Mouse (Mus musculus) adrenal gland (tissue): ENCODE results near the gene Cul3.
"Not testable (repeated sequence)": the region's sequence is repeated elsewhere in the genome, so short reads cannot be mapped to it uniquely, and the experiment has no call there.

Experiments
- intact Hi-C: fragments of 180-260 bp; cut with DNase I; formaldehyde crosslinking; loops from one replicate; pipeline ENCODE4 v1.15.1; 2025
- long read RNA-seq, 2 experiments: library from polyadenylated mRNA; unstranded; transcript quantifications; one replicate each; pipeline ENCODE4 v2.0.0; 2020; ENCODE audit warnings: borderline replicate concordance in 1 of 2; ENCODE audit not compliant: insufficient replicate concordance in 1 of 2

Cul3 gene
- long read RNA-seq, experiment 1, partial matches to known transcripts = 11 of 14 reads
- long read RNA-seq, experiment 1, other reads (novel, unspliced or antisense) = 2 of 14 reads
- long read RNA-seq, experiment 2, partial matches to known transcripts = 3 of 7 reads
- long read RNA-seq, experiment 2, other reads (novel, unspliced or antisense) = 2 of 7 reads

DNA sequence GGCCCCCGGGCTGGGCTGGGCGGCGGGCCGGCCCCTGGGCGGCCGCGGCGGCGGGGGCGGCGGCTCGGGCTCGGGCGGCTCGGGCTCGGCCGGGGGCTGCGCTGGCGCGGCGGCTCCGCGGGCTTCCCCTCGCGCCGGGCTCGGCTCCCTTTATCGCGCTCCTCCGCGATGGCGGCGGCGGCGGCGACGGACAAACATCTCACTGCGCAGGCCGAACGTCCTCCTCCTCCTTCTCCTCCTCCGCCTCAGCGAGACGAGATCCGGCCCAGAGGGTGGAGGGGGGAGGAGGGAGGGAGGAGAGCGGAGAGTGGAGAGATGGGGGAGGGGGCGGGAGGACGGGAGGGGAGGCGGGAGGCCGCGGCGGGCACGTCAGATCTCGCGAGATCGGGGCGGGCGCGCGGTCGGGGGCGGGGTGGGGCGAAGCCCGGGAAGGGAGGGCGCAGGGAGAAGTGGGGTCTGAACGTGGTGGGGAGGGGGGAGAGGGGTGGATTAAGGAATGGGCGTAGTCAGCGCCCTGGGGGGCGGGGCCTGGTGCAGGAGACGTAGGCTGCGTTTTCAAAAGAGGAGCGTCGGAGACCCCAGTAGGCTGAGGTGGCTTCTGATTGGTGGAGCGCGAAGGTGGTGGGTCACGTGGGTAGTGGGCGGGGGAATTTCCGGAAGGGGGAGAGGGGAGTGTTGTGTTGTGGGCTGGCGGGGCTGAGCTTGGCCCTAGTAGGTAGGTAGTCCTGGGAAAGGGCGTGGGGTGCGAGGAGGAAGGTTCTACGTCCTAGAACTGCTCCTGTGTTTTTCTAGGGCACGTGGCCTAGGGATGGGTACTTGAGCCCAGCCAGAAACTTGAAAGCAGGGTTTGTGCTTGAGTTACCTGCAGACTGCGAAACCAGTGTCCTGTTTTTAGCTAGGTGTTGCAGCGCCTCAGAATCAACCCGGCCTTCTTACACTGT, at the start of gene Cul3:
TSS of gene Cul3 (minus strand) at position 45 of the 941 bp plus-strand sequence.
- intact Hi-C loops = no loop called here

GRCm38 (mm10) chr1:80389518-80389917, 49.2 kb upstream of the Cul3 start:
- intact Hi-C loops = no loop called here

DNA sequence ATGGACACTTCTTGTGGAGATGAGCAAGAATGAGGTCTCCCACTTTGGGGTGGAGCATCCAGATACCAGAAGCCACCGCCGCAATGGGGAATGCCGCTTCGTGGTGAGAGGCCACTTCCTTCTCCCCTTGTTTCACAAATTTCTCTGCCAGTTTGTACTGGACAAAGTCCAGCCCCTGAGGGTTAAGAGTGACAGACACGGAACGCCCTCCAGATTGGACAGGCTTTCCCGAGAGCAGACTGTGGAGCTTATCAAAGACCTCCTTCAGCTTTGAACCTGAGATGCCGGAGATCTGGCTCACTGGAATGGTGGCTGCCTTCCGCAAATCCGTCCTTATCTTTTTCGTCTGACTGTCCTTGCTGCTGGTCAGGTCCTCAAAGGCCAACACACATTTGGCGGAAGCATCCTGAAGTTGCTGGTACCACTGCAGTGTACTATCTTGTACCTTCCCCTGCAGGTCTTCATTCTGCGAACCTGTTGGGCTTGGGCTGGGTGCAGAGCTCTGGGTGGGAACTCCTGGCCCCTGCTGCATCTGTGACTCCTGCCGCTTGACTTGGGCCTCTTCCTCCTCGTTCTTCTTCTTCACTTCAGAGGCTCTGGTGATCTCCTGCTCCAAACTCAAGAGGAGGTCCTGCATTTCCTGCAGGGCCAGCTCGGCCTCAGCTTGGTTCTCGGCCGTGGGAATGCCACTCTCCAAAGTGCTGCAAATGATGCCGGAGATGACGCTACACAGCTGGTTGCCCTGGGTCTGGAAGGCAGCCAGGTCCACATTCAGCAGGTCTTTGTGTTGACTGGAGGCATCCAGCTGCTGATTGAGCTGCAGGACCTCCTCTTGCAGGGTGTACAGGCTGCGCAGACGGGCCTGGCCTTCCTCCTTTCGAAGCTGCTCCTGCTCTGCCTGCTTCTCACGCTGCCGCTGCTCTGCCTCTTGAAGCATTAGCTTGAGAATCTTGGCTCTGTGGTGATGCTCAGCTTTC, 43.6 kb upstream of the Cul3 start:
- intact Hi-C loops = no loop called here

GRCm38 (mm10) chr1:80382928-80383327, 42.6 kb upstream of the Cul3 start:
- intact Hi-C loops = no loop called here

DNA sequence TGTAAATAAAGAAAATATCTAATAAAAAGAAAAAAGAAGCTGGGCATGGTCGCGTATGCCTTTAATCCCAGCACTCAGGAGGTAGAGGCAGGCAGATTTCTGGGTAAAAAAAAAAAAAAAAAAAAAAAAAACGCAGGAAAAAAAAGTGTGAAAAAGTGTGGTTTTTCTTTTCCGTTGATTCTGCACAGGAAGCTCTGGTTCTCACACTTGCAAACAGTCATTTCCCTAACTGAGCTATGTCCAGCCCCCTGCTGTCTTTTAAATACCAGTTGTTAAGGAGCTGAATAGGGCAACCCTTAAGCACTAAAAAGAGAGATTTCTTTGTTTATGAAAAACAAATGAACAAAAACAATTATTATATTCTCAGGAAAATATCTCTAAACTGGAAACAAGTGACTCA, 41.0 kb upstream of the Cul3 start:
- intact Hi-C loops = no loop called here

- intact Hi-C loops = loop anchor here (10.0 kb wide), 1 partner anchor 187 kb away; no protein-coding TSS in a partner anchor
Observed at GRCm38 (mm10) chr1:80372010-80372409, 31.7 kb upstream of the Cul3 start.

DNA sequence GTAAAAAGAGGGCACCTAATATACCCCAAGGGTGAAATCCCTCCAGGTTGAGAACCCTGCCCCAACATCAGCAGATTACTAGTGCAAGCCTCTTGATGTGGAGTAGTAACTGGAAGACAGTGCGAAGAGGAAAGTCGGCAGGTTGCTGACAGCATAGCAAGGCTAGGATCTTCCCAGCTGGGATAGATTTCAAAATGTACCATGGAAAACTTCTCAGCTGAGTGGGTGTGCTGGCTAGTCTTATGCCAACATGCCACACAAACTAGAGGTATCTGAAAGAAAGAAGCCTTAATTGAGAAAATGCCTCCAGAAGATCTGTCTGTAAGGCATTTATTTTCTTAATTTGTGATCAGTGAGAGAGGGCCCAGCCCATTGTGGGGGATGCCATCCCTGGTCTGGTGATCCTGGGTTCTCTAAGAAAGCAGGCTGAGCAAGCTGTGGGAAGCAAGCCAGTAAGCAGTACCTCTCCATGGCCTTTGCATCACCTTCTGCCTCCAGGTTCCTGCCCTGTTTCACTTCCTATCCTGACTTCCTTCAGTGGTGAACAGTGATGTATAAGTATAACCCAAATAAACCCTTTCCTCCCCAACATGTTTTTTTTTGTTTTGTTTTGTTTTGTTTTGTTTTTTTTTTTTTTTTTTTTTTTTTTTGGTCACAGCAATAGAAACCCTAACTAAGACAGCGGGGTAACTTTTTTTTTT, 31.1 kb upstream of the Cul3 start:
- intact Hi-C loops = loop anchor here (10.0 kb wide), 1 partner anchor 187 kb away; no protein-coding TSS in a partner anchor

GRCm38 (mm10) chr1:80363486-80363885, 23.2 kb upstream of the Cul3 start:
- intact Hi-C loops = no loop called here

GRCm38 (mm10) chr1:80362946-80363345, 22.7 kb upstream of the Cul3 start:
- intact Hi-C loops = no loop called here

- intact Hi-C loops = no loop called here
Observed at GRCm38 (mm10) chr1:80362400-80362799, 22.1 kb upstream of the Cul3 start.

DNA sequence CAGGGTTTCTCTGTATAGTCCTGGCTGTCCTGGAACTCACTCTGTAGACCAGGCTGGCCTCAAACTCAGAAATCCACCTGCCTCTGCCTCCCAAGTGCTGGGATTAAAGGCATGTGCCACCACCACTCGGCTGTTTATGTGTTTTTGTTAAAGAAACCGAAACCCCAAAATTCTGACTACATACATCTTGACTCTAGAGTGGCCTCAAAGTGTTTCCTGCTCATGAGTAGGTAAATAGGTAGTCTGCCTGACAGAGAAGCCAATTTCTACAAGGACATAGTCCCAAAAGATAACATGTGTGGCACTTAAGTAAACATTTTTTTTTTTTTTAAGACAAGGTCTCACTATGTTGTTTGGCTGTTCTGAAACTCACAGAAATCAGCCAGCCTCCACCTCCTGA, 21.5 kb upstream of the Cul3 start:
- intact Hi-C loops = not testable (repeated sequence)

DNA sequence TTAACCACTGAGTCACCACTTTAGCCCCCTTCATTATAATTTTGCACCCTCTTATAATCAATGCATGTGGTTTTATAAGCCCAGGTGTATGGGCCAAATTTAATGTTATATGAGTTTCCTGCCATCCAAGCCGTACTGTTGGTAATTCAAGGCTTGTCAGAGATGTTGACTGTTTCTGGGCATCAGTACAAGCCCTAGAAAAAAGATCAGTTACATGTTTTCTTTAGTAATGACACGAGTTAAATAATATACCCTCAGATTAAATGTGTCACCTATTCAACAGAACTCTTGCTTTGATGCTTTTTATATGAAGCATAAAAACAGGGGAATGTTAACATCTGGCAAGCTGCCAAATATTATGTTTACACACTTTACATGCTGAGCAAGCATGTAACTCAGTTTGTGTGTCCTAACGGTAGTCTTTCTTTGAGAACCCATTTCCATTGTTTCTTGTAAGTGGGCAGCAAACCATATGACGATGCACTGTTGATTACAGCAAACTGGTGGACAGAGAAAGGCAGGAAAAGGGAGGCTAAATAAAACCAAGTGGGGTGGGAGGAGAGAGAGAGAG, 19.8 kb upstream of the Cul3 start:
- intact Hi-C loops = no loop called here

GRCm38 (mm10) chr1:80340061-80340435, 232 bp downstream of the Cul3 start:
- intact Hi-C loops = no loop called here

DNA sequence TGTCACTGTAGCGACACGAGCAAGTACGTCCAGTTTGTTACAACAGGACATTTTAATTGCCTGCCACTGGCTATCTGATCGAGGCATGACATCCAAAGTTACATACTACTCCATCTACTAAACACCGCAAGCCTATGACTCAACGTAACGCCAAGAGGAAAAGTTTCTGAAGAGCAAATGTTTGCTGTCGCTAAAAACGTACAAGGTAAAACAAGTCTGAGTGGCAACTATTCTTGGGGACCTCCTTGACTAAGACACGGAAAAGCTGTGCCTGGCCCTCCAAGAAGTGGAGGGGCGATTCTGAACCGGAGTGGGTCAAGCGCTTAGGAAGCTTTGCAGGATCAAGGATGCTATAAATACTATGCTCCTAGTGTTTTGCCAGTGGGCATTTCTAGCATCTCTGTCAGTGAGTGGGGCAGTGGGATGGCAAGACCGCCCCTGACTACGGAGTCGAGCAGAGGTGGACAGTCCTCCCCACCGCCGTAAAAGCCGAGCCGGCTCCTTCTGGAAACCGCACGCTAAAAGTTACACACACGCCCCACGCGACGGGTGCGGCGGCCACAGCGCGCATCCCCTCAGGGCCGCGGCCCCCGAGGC, 757 bp downstream of the Cul3 start:
- intact Hi-C loops = no loop called here

GRCm38 (mm10) chr1:80338398-80338797, 1.9 kb downstream of the Cul3 start:
- intact Hi-C loops = no loop called here

DNA sequence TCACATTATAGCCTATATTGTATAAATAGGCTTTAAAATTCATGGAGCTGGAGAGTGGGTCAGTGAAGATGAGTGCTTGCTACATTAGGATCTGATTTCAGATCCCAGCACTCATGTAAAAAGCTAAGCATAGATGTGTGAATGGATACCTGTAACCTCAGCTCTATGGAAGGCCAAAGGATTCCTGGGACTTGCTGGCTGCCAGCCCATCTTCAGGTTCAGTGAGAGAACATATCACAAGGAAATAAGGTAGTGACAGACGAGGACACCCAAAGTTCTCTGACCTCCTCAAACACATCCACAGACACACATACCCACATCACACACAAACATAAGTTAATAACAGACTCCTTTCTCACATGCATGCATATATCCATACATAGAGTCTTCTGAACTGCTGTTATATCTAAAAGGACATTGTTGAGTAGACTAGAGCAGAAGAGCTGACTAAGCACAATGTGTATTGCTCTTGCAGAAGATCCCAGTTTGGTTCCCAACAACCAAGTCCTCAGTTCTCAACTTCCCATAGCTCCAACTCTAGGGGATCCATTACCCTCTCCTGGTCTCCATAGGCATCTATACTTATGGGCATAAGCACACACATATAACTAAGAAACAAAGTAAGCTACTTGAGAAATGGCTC, 4.4 kb downstream of the Cul3 start:
- intact Hi-C loops = no loop called here

- intact Hi-C loops = no loop called here
Observed at GRCm38 (mm10) chr1:80335118-80335517, 5.2 kb downstream of the Cul3 start.

GRCm38 (mm10) chr1:80330970-80331369, 9.3 kb downstream of the Cul3 start:
- intact Hi-C loops = no loop called here

DNA sequence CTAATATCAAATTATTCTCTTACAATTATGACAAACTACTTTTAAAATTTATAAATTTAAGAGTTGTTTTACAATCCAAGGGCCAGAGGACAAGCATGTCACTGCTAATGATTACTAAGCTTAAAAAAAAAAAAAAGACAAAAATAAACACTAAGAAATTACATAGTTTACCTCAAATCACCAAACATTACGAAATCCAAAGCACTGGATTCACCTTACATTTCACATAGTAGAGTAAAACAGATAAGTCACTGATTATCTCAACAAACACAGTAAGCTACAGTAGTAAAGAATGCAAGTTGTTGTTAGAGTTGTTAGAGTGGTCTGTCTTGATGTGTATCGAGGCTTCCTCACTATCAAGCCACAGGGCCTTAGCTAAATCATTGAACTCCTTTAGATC, 14.5 kb downstream of the Cul3 start:
- intact Hi-C loops = no loop called here

DNA sequence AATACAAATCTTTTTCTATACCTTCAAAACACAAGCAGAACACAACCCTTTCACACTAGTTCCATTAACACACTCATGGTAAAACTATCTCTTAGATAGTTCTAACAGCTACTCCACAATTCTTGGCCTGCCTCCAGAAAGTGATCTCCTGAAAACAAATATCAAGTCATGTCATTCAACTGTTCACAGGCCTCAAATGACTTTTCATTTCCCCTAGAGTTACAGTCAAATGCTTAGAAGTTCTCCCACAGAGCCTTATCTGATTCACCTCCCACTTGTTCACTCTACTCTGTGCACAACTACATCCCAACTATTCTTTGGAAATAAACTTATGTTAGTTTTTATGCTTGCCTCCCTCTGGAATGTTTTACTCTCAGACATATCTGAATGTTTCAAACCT, 15.9 kb downstream of the Cul3 start:
- intact Hi-C loops = no loop called here
